Mouse (Mus musculus): Measurements from ENCODE around the gene Npepps. TPM values are rescaled to one million over a fixed set of nuclear protein-coding genes. Genes with fewer than 3 reads are reported as not detected.

Gene Npepps
- polyA plus RNA-seq, 2 experiments, result 8.5 to 15.1 TPM

- TF ChIP-seq EP300 (IDR thresholded peaks at IDR 0.05; ENCODE audit: low read depth) (no peak), CTCF (IDR thresholded peaks at IDR 0.05; ENCODE audit: low read depth) (no peak)
- Histone ChIP-seq H3K9ac (replicated peaks) (no peak overlapping the region), H3K36me3 (replicated peaks; ENCODE audit: control insufficient read depth, insufficient read depth, low read depth) (peaks cover 45% of the 10 kb centered on the region), H3K27me3 (ENCODE audit: control insufficient read depth, insufficient read depth, low read length) (peaks cover 10% of the 10 kb centered on the region), H3K4me1 (replicated peaks; ENCODE audit: control insufficient read depth in 2 of 2, insufficient read depth in 2 of 2, low read length in 1 of 2) (no peaks in the 10 kb centered on the region; a peak in 1 of 4 replicates), H3K27ac (no peak overlapping the region), H3K9me3 (ENCODE audit: control insufficient read depth, low read length) (no peaks in the 10 kb centered on the region), H3K4me3 (ENCODE audit: insufficient read depth in 1 of 2, low read depth in 2 of 2, low read length in 2 of 2) (no peak overlapping the region), H3K4me2 (ENCODE audit: low read depth) (no peak overlapping the region)
- no peak for DNase-seq (ENCODE audit: low read depth in 3 of 3, low spot score in 3 of 3)
- WGBS (ENCODE audit: insufficient replicate concordance), result 77% methylated on average over 7 of the region's 7 CpGs
- ATAC-seq (ENCODE audit: insufficient read depth), result no peak
These were observed 123.4 kb downstream of the Npepps start for GRCm38 (mm10) chr11:97156999-97157398.

Other genes starting within 250 kb of the Npepps start
- gene Lrrc46, start 239.2 kb downstream of the Npepps start, polyA plus RNA-seq (2012; rRNA removed), result 0.20 and 0.29 TPM in 2 replicates
- 0.28 and 0.38 TPM in 2 replicates for gene Lrrc46, start 239.2 kb downstream of the Npepps start, polyA plus RNA-seq (2014; fragmentation: Nextera tagmentation; extraction: Ambion mirVana)
- gene Mrpl10, start 239.1 kb downstream of the Npepps start, polyA plus RNA-seq (2012; rRNA removed), result 29.1 and 30.3 TPM in 2 replicates
- 34.9 and 36.2 TPM in 2 replicates for gene Mrpl10, start 239.1 kb downstream of the Npepps start, polyA plus RNA-seq (2014; fragmentation: Nextera tagmentation; extraction: Ambion mirVana)
- gene Osbpl7, start 230.0 kb downstream of the Npepps start, polyA plus RNA-seq (2012; rRNA removed), result 2.0 and 2.5 TPM in 2 replicates
- 1.2 and 1.7 TPM in 2 replicates for gene Osbpl7, start 230.0 kb downstream of the Npepps start, polyA plus RNA-seq (2014; fragmentation: Nextera tagmentation; extraction: Ambion mirVana)
- 0.02 and 0.05 TPM in 2 replicates for gene Tbx21, start 165.3 kb downstream of the Npepps start, polyA plus RNA-seq (2012; rRNA removed)
- not detected in 2 replicates for gene Tbx21, start 165.3 kb downstream of the Npepps start, polyA plus RNA-seq (2014; fragmentation: Nextera tagmentation; extraction: Ambion mirVana)
- gene Tbkbp1, start 129.1 kb downstream of the Npepps start, polyA plus RNA-seq (2012; rRNA removed), result 2.4 and 2.6 TPM in 2 replicates
- 0.90 and 1.6 TPM in 2 replicates for gene Tbkbp1, start 129.1 kb downstream of the Npepps start, polyA plus RNA-seq (2014; fragmentation: Nextera tagmentation; extraction: Ambion mirVana)
- 38.0 and 58.0 TPM in 2 replicates for gene Kpnb1, start 92.8 kb downstream of the Npepps start, polyA plus RNA-seq (2012; rRNA removed)
- gene Kpnb1, start 92.8 kb downstream of the Npepps start, polyA plus RNA-seq (2014; fragmentation: Nextera tagmentation; extraction: Ambion mirVana), result 23.2 and 26.1 TPM in 2 replicates
- gene Mrpl45, start 35.1 kb upstream of the Npepps start, polyA plus RNA-seq (2012; rRNA removed), result 7.7 and 13.1 TPM in 2 replicates
- 22.8 and 26.4 TPM in 2 replicates for gene Mrpl45, start 35.1 kb upstream of the Npepps start, polyA plus RNA-seq (2014; fragmentation: Nextera tagmentation; extraction: Ambion mirVana)
- gene Gpr179, start 71.4 kb upstream of the Npepps start, polyA plus RNA-seq (2012; rRNA removed), result 0.01 TPM in 1 of 2 replicates, not detected in the other
- not detected in 2 replicates for gene Gpr179, start 71.4 kb upstream of the Npepps start, polyA plus RNA-seq (2014; fragmentation: Nextera tagmentation; extraction: Ambion mirVana)
- gene Socs7, start 81.9 kb upstream of the Npepps start, polyA plus RNA-seq (2012; rRNA removed), result 2.1 and 2.4 TPM in 2 replicates
- 0.38 and 0.53 TPM in 2 replicates for gene Socs7, start 81.9 kb upstream of the Npepps start, polyA plus RNA-seq (2014; fragmentation: Nextera tagmentation; extraction: Ambion mirVana)
- 17.5 and 21.2 TPM in 2 replicates for gene Arhgap23, start 134.9 kb upstream of the Npepps start, polyA plus RNA-seq (2012; rRNA removed)
- gene Arhgap23, start 134.9 kb upstream of the Npepps start, polyA plus RNA-seq (2014; fragmentation: Nextera tagmentation; extraction: Ambion mirVana), result 7.3 and 7.9 TPM in 2 replicates
- gene 4933428G20Rik, start 219.7 kb upstream of the Npepps start, polyA plus RNA-seq (2012; rRNA removed), result 0.02 TPM in 1 of 2 replicates, not detected in the other
- gene 4933428G20Rik, start 219.7 kb upstream of the Npepps start, polyA plus RNA-seq (2014; fragmentation: Nextera tagmentation; extraction: Ambion mirVana), result not detected in 2 replicates